Mouse (Mus musculus) lung, postnatal 0 days (tissue): ENCODE measurements around the gene Cntrob. TPM values are rescaled to one million over a fixed set of nuclear protein-coding genes. Genes with fewer than 3 reads are reported as not detected.

Source experiments
- ATAC-seq: fragments of 200-750 bp; cut with Nextera tagmentation; 2 replicates; pipeline ENCODE4 v1.8.0; 2017; ENCODE audit warnings: moderate library complexity
- DNase-seq: peaks from one replicate; pipeline ENCODE4 v3.0.0-alpha.2; 2016; ENCODE audit warnings: low spot score
- H3K27ac ChIP-seq: fragments of 300-500 bp; sonication (generic); 2 replicates; pipeline ENCODE4 v1.5.1; 2014; ENCODE audit warnings: antibody characterized with exemption, mild to moderate bottlenecking, low read length, mixed read lengths
- H3K27me3 ChIP-seq: fragments of 300-500 bp; sonication (generic); replicated peaks from 2 replicates; pipeline ENCODE4 v1.6.1; 2014; ENCODE audit warnings: low read length, mixed read lengths; ENCODE audit not compliant: insufficient read depth
- H3K36me3 ChIP-seq: fragments of 300-500 bp; sonication (generic); 2 replicates; pipeline ENCODE4 v1.6.1; 2014; ENCODE audit warnings: low read length, mixed read lengths; ENCODE audit not compliant: insufficient read depth
- H3K4me1 ChIP-seq: fragments of 300-500 bp; sonication (generic); 2 replicates; pipeline ENCODE4 v1.6.1; 2014; ENCODE audit warnings: antibody characterized with exemption, low read depth, low read length, mixed read lengths; ENCODE audit not compliant: insufficient read depth
- H3K4me2 ChIP-seq: fragments of 300-500 bp; sonication (generic); replicated peaks from 2 replicates; pipeline ENCODE4 v1.6.1; 2014; ENCODE audit warnings: low read depth, mild to moderate bottlenecking, low read length, moderate library complexity, mixed read lengths
- H3K4me3 ChIP-seq: fragments of 300-500 bp; sonication (generic); 2 replicates; pipeline ENCODE4 v1.5.1; 2014; ENCODE audit warnings: low read depth, low read length
- H3K9ac ChIP-seq: fragments of 300-500 bp; sonication (generic); replicated peaks from 2 replicates; pipeline ENCODE4 v1.6.1; 2014; ENCODE audit warnings: low read depth, mild to moderate bottlenecking
- H3K9me3 ChIP-seq: fragments of 300-500 bp; sonication (generic); 2 replicates; pipeline ENCODE4 v1.6.1; 2016; ENCODE audit warnings: low read length, mixed read lengths
- CTCF ChIP-seq: IDR thresholded peaks from 2 replicates; pipeline ENCODE4 v1.5.1; 2016; ENCODE audit warnings: antibody characterized with exemption, mild to moderate bottlenecking
- EP300 ChIP-seq: IDR thresholded peaks from 2 replicates; pipeline ENCODE4 v1.6.1; 2016; ENCODE audit warnings: antibody characterized with exemption, mild to moderate bottlenecking, control low read depth
- WGBS: fragments of 180-500 bp; shearing (Covaris S2); extraction: QIAGEN DNeasy Blood & Tissue Kit; methylation state at CpG from one replicate; pipeline ENCODE4 v1.1.7; 2014; 5-methylcytosine and 5-hydroxymethylcytosine counted together
- polyA plus RNA-seq: library from polyadenylated mRNA; unstranded; fragments of >200 nt; fragmentation: Nextera tagmentation; extraction: Ambion mirVana; gene quantifications from 2 replicates; pipeline ENCODE4 v1.2.1, GENCODE M21; 2015

Cntrob gene
- polyA plus RNA-seq, 1 experiment from 2014 or later, result 5.0 TPM

- no peaks in the 10 kb centered on the region for H3K36me3 ChIP-seq
- TF ChIP-seq CTCF (no peak), EP300 (no peak)
- 98% methylated on average over 2 of the region's 2 CpGs for WGBS
Measured at GRCm38 (mm10) chr11:69306039-69306438, 17.5 kb downstream of the Cntrob start.

GRCm38 (mm10) chr11:69305291-69305690 lies 18.3 kb downstream of the Cntrob start:
- WGBS, result 84% methylated on average over 9 of the region's 9 CpGs
- Histone ChIP-seq H3K4me2 (no peak overlapping the region), H3K9ac (no peak overlapping the region), H3K27me3 (no peaks in the 10 kb centered on the region), H3K36me3 (no peaks in the 10 kb centered on the region), H3K9me3 (no peaks in the 10 kb centered on the region), H3K27ac (no peak overlapping the region), H3K4me3 (no peak overlapping the region), H3K4me1 (no peaks in the 10 kb centered on the region)
- TF ChIP-seq EP300 (no peak), CTCF (no peak)
- no peak for ATAC-seq
- no peak for DNase-seq

More at GRCm38 (mm10) chr11:69306039-69306438, 17.5 kb downstream of the Cntrob start:
- H3K27ac ChIP-seq, result no peak overlapping the region
- ATAC-seq (no peak), DNase-seq (no peak)
- no peak overlapping the region for H3K9ac ChIP-seq
- H3K27me3 ChIP-seq, result no peaks in the 10 kb centered on the region
- no peaks in the 10 kb centered on the region for H3K9me3 ChIP-seq
- no peaks in the 10 kb centered on the region for H3K4me1 ChIP-seq
- no peak overlapping the region for H3K4me2 ChIP-seq
- no peak overlapping the region for H3K4me3 ChIP-seq

- no peaks in the 10 kb centered on the region for H3K4me1 ChIP-seq
- H3K4me3 ChIP-seq, result no peak overlapping the region
- no peak overlapping the region for H3K4me2 ChIP-seq
- no peaks in the 10 kb centered on the region for H3K27me3 ChIP-seq
- no peak overlapping the region for H3K9ac ChIP-seq
- H3K27ac ChIP-seq, result no peak overlapping the region
- 77% methylated on average over 7 of the region's 7 CpGs for WGBS
- no peaks in the 10 kb centered on the region for H3K36me3 ChIP-seq
- H3K9me3 ChIP-seq, result no peaks in the 10 kb centered on the region
- DNase-seq (no peak), ATAC-seq (no peak)
- TF ChIP-seq CTCF, result no peak
- TF ChIP-seq EP300, result no peak
Measured at GRCm38 (mm10) chr11:69302817-69303216, 20.8 kb downstream of the Cntrob start.

- Histone ChIP-seq H3K27me3 (no peaks in the 10 kb centered on the region), H3K9me3 (no peaks in the 10 kb centered on the region), H3K4me1 (no peaks in the 10 kb centered on the region), H3K4me2 (no peak overlapping the region), H3K4me3 (no peak overlapping the region), H3K27ac (no peak overlapping the region), H3K36me3 (no peaks in the 10 kb centered on the region), H3K9ac (no peak overlapping the region)
- no peak for ATAC-seq
- TF ChIP-seq EP300 (no peak), CTCF (no peak)
- 74% methylated on average over 7 of the region's 7 CpGs for WGBS
- no peak for DNase-seq
Measured at GRCm38 (mm10) chr11:69298231-69298630, 25.3 kb downstream of the Cntrob start.

GRCm38 (mm10) chr11:69297799-69298198 lies 25.8 kb downstream of the Cntrob start:
- Histone ChIP-seq H3K36me3 (no peaks in the 10 kb centered on the region), H3K4me2 (no peak overlapping the region), H3K27ac (no peak overlapping the region), H3K27me3 (no peaks in the 10 kb centered on the region), H3K4me1 (no peaks in the 10 kb centered on the region), H3K4me3 (no peak overlapping the region), H3K9ac (no peak overlapping the region), H3K9me3 (no peaks in the 10 kb centered on the region)
- WGBS, result 78% methylated on average over 2 of the region's 2 CpGs
- DNase-seq, result no peak
- no peak for TF ChIP-seq EP300
- no peak for ATAC-seq

GRCm38 (mm10) chr11:69295286-69295685 lies 28.3 kb downstream of the Cntrob start:
- no peak for TF ChIP-seq EP300
- no peak for TF ChIP-seq CTCF
- Histone ChIP-seq H3K9ac (no peak overlapping the region), H3K4me1 (no peaks in the 10 kb centered on the region), H3K9me3 (no peaks in the 10 kb centered on the region), H3K4me2 (no peak overlapping the region), H3K27me3 (no peaks in the 10 kb centered on the region), H3K36me3 (no peaks in the 10 kb centered on the region), H3K4me3 (no peak overlapping the region), H3K27ac (no peak overlapping the region)
- DNase-seq (no peak), ATAC-seq (no peak)
- WGBS, result 86% methylated on average over 3 of the region's 3 CpGs

GRCm38 (mm10) chr11:69291111-69291510 lies 32.5 kb downstream of the Cntrob start:
- Histone ChIP-seq H3K4me2 (no peak overlapping the region), H3K36me3 (no peaks in the 10 kb centered on the region), H3K4me1 (no peaks in the 10 kb centered on the region), H3K9me3 (no peaks in the 10 kb centered on the region), H3K27me3 (no peaks in the 10 kb centered on the region), H3K4me3 (no peak overlapping the region), H3K27ac (no peak overlapping the region), H3K9ac (no peak overlapping the region)
- ATAC-seq (no peak), DNase-seq (no peak)
- TF ChIP-seq CTCF (no peak), EP300 (no peak)
- WGBS, result 84% methylated on average over 5 of the region's 5 CpGs
